Mouse (Mus musculus) limb, embryonic 10.5 days (tissue): Measurements from ENCODE around the gene Kctd11. TPM values are rescaled to one million over a fixed set of nuclear protein-coding genes. Genes with fewer than 3 reads are reported as not detected.
A peak's percentile ranks its signal among the peaks of the same experiment; 100 is the strongest.

Source experiments
- DNase-seq: peaks from one replicate; pipeline ENCODE4 v3.0.0-alpha.2; 2017; ENCODE audit warnings: low spot score
- H3K27ac ChIP-seq: fragments of 300-500 bp; sonication (generic); 2 replicates; pipeline ENCODE4 v1.5.1; 2016; ENCODE audit warnings: mild to moderate bottlenecking
- H3K27me3 ChIP-seq: fragments of 300-500 bp; sonication (generic); 2 replicates; pipeline ENCODE4 v1.6.1; 2016; ENCODE audit warnings: low read depth, mild to moderate bottlenecking; ENCODE audit not compliant: poor library complexity, severe bottlenecking
- H3K36me3 ChIP-seq: fragments of 300-500 bp; sonication (generic); 2 replicates; pipeline ENCODE4 v1.6.1; 2016; ENCODE audit warnings: mild to moderate bottlenecking, moderate library complexity
- H3K4me1 ChIP-seq: fragments of 300-500 bp; sonication (generic); 2 replicates; pipeline ENCODE4 v1.6.1; 2016
- H3K4me3 ChIP-seq: fragments of 300-500 bp; sonication (generic); 2 replicates; pipeline ENCODE4 v1.5.1; 2016; ENCODE audit warnings: mild to moderate bottlenecking, moderate library complexity
- H3K9me3 ChIP-seq: fragments of 300-500 bp; sonication (generic); replicated peaks from 2 replicates; pipeline ENCODE4 v1.6.1; 2016; ENCODE audit warnings: mild to moderate bottlenecking
- WGBS: fragments of 180-500 bp; shearing (Covaris S2); methylation state at CpG from one replicate; pipeline ENCODE4 v1.1.7; 2016; 5-methylcytosine and 5-hydroxymethylcytosine counted together
- polyA plus RNA-seq: library from polyadenylated mRNA; unstranded; fragments of >200 nt; fragmentation: Nextera tagmentation; extraction: Ambion mirVana; gene quantifications from 2 replicates; pipeline ENCODE4 v1.2.1, GENCODE M21; 2016

Gene Kctd11
- polyA plus RNA-seq, 1 experiment from 2014 or later: 6.1 TPM

GRCm38 (mm10) chr11:69884240-69884639 lies 3.0 kb upstream of the Kctd11 start:
- H3K27ac ChIP-seq: 0 out of 2 replicates have a peak overlapping the region, but pooled peaks have one; percentile 27

DNA sequence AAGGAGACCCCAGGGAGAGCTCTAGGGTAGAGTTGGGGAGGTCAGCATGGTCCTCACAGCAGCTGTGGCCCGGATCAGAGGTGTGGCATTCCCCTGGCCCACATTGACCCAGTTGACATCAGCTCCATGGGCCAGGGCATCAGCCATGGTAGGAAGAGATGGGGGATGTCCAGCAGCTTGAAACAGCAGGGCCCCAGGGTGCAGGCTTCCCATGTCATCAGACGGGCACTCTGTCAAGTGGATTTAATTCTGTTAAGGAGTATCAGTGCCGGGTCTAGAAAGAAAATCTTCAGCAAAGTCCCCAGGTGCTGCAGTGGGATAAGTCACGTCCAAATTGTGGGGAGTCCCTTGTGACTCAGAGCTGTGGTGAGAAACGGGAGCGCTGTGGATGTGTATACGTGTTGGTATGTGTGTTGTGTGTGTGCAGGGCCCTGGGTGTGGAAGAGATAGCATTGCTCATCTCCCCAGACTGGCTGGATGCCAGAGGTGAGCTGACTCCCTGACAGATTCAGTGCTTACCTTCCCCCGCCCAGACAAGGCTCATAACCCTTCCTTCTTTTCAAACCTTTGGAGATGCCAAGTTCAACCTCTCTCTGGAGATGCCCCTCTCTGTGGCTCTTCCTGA lies 2.4 kb upstream of the Kctd11 start:
- Histone ChIP-seq H3K27me3 (no peaks in the 10 kb centered on the region), H3K4me1 (peaks cover 36% of the 10 kb centered on the region), H3K36me3 (no peaks in the 10 kb centered on the region), H3K4me3 (no peak overlapping the region), H3K9me3 (no peaks in the 10 kb centered on the region), H3K27ac (no peak overlapping the region)
- WGBS: 92% methylated on average over 8 of the region's 8 CpGs
- DNase-seq: no peak

More at GRCm38 (mm10) chr11:69884240-69884639, 3.0 kb upstream of the Kctd11 start:
- Histone ChIP-seq H3K27me3 (no peaks in the 10 kb centered on the region), H3K4me1 (peaks cover 32% of the 10 kb centered on the region), H3K36me3 (no peaks in the 10 kb centered on the region), H3K4me3 (no peak overlapping the region), H3K9me3 (no peaks in the 10 kb centered on the region)
- 83% methylated on average over 9 of the region's 9 CpGs for WGBS
- DNase-seq: no peak

GRCm38 (mm10) chr11:69883066-69883465 lies 1.9 kb upstream of the Kctd11 start:
- no peaks in the 10 kb centered on the region for H3K9me3 ChIP-seq
- 64% methylated on average over 4 of the region's 4 CpGs for WGBS
- no peak for DNase-seq

GRCm38 (mm10) chr11:69881787-69882670 lies 823 bp upstream of the Kctd11 start:
- Histone ChIP-seq H3K27me3 (no peaks in the 10 kb centered on the region), H3K4me3 (peak overlapping the region; percentile 58), H3K9me3 (no peaks in the 10 kb centered on the region), H3K4me1 (peaks cover 43% of the 10 kb centered on the region), H3K36me3 (no peaks in the 10 kb centered on the region), H3K27ac (peak overlapping the region; percentile 87)
- WGBS: 65% methylated on average over 21 of the region's 21 CpGs
- no peak for DNase-seq

More at GRCm38 (mm10) chr11:69883066-69883465, 1.9 kb upstream of the Kctd11 start:
- Histone ChIP-seq H3K27ac (no peak overlapping the region), H3K4me3 (no peak overlapping the region), H3K27me3 (no peaks in the 10 kb centered on the region), H3K4me1 (peaks cover 42% of the 10 kb centered on the region), H3K36me3 (no peaks in the 10 kb centered on the region)

- no peak for DNase-seq
- H3K4me1 ChIP-seq: peaks cover 55% of the 10 kb centered on the region
- H3K9me3 ChIP-seq: no peaks in the 10 kb centered on the region
- H3K36me3 ChIP-seq: no peaks in the 10 kb centered on the region
- H3K27me3 ChIP-seq: no peaks in the 10 kb centered on the region
- WGBS: under 1% methylated on average over 18 of the region's 18 CpGs
- peak overlapping the region; percentile 87 for H3K27ac ChIP-seq
- peak overlapping the region; percentile 58 for H3K4me3 ChIP-seq
Measured at GRCm38 (mm10) chr11:69880506-69880852, 727 bp downstream of the Kctd11 start.

DNA sequence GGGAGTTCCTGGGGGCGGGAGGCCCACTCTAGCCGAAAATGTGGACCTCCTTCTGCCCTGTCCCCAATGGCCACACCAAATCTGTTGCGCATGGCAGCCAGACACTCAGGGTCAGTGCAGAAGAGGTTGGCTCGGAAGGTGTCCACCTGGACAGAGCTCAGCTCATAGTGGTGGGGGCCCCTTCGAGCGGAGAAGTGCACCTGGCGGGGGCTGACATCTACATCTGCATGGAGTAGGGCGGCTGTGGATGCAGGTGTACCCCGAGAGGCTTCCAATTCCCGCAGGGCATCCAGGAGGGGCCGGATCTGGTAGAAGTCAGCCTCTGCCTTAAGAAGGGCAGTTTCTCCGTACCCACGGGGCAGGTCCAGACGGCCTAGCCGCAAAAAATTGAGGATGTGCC lies 1.5 kb downstream of the Kctd11 start:
- no peak for DNase-seq
- Histone ChIP-seq H3K9me3 (no peaks in the 10 kb centered on the region), H3K27me3 (no peaks in the 10 kb centered on the region), H3K27ac (peak overlapping the region; percentile 87; the same call in 1 of the 2 replicates), H3K36me3 (no peaks in the 10 kb centered on the region), H3K4me3 (peak overlapping the region; percentile 58), H3K4me1 (peaks cover 55% of the 10 kb centered on the region)
- WGBS: 55% methylated on average over 15 of the region's 15 CpGs

DNA sequence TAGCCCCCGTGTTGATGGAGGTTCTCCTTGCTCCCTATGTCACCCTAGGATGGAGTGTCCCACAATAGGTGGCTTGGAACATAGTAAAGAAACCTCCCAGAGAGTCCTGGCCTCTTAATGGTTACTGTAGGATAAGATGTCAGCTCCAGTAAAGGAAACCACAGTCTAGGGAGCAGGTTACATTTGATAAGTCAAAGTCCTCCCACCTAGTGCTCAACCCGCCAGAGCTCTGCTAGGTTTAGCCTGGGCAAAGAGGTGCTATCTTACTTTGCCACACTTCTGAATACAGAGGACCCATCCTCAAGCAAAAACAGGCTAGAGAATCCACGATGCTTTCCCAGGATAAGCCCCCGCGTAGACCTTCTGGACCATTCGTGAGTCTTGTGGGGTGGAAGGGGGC lies 2.3 kb downstream of the Kctd11 start:
- 89% methylated on average over 6 of the region's 6 CpGs for WGBS
- H3K27ac ChIP-seq: 0 out of 2 replicates have a peak overlapping the region, but pooled peaks have one; percentile 87

DNA sequence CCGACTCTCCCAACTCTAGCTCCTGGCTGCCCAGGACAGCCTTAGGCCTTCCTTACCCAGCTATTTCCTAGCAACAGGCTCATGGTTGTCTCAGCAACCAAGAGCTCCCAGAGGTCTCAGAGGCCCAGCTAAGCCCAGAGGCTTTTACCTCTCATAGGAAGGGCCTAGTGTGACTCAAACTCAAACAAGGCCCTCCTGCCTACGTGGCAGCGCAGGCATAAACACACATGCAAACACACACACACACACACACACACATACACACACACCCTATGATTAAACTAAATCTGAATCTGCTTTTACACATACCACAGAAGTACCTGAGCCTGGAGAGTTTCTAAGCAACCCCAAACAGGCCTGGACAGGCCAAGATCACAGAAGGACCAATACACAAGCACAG lies 2.8 kb downstream of the Kctd11 start:
- H3K4me3 ChIP-seq: no peak overlapping the region
- no peaks in the 10 kb centered on the region for H3K9me3 ChIP-seq
- no peaks in the 10 kb centered on the region for H3K27me3 ChIP-seq
- WGBS: 89% methylated on average over 3 of the region's 3 CpGs
- no peaks in the 10 kb centered on the region for H3K36me3 ChIP-seq
- no peak for DNase-seq
- no peak overlapping the region for H3K27ac ChIP-seq
- peaks cover 55% of the 10 kb centered on the region for H3K4me1 ChIP-seq

More for the DNA sequence above, 2.3 kb downstream of the Kctd11 start:
- DNase-seq: no peak
- Histone ChIP-seq H3K4me1 (peaks cover 55% of the 10 kb centered on the region), H3K36me3 (no peaks in the 10 kb centered on the region), H3K4me3 (no peak overlapping the region), H3K27me3 (no peaks in the 10 kb centered on the region), H3K9me3 (no peaks in the 10 kb centered on the region)

DNA sequence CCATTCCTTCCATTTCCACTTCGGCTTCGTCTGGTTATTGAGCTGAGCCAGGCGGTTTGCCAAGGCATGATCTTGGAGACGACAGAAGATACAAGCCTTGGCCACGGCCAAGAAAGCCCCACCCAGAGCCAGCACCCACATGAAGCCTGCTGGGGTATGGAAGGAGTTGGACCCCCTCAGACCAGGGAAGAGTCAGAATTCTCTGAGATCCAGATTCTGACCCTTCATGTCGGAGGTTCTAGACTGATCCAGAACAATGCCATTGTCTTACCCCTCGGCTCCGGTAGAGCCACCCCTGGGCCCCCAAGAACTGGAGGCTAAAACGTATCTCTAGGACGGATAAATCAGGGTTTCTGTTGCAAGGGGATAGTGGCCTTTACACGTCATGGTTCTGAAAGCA lies 3.3 kb downstream of the Kctd11 start, which contains the start of gene Tmem95:
TSS of gene Tmem95 (minus strand) at position 141 of the 400 bp plus-strand sequence.
- Histone ChIP-seq H3K36me3 (no peaks in the 10 kb centered on the region), H3K9me3 (no peaks in the 10 kb centered on the region), H3K4me3 (peak within 1 kb of the TSS; percentile 33), H3K27ac (peak within 1 kb of the TSS; percentile 15; the same call in 1 of the 2 replicates), H3K27me3 (no peaks in the 10 kb centered on the region), H3K4me1 (peaks cover 55% of the 10 kb centered on the region)
- no peak for DNase-seq
- 93% methylated on average over 11 of the region's 11 CpGs for WGBS

DNA sequence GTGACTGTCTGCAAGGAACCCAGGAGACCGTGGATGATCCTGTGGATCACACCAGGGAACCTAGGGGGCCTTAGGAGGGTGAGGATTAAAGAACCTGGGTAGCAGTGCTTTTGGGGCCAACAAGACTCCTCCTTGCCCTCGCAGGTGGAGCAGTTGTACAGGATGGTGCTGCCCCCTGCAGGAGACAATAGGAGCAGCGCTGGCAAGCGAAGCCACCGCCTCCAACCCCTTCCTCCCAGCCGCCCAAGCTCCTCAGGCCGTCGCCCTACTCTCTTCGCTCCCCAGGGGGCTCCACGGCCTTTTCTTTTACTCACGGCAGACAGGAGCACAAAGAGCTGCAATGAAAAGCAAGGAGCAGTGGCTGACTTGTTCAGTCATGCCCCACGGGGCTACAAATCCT lies 4.3 kb downstream of the Kctd11 start:
- DNase-seq: peak; percentile 89
- Histone ChIP-seq H3K36me3 (no peaks in the 10 kb centered on the region), H3K27me3 (no peaks in the 10 kb centered on the region), H3K4me3 (peak overlapping the region; percentile 33), H3K9me3 (no peaks in the 10 kb centered on the region), H3K27ac (peak overlapping the region; percentile 15; the same call in 1 of the 2 replicates), H3K4me1 (peaks cover 50% of the 10 kb centered on the region)
- 5% methylated on average over 12 of the region's 12 CpGs for WGBS

- no peak overlapping the region for H3K27ac ChIP-seq
- H3K27me3 ChIP-seq: no peaks in the 10 kb centered on the region
- 73% methylated on average over 7 of the region's 7 CpGs for WGBS
- H3K4me3 ChIP-seq: no peak overlapping the region
- no peak for DNase-seq
- H3K36me3 ChIP-seq: no peaks in the 10 kb centered on the region
- peaks cover 43% of the 10 kb centered on the region for H3K4me1 ChIP-seq
- no peaks in the 10 kb centered on the region for H3K9me3 ChIP-seq
Measured at GRCm38 (mm10) chr11:69876186-69876585, 5.0 kb downstream of the Kctd11 start.

GRCm38 (mm10) chr11:69872451-69872850 lies 8.8 kb downstream of the Kctd11 start:
- Histone ChIP-seq H3K27me3 (no peaks in the 10 kb centered on the region), H3K36me3 (no peaks in the 10 kb centered on the region), H3K4me3 (no peak overlapping the region), H3K9me3 (no peaks in the 10 kb centered on the region), H3K27ac (no peak overlapping the region), H3K4me1 (peaks cover 19% of the 10 kb centered on the region; the same call in 1 of the 2 replicates)
- 69% methylated on average over 4 of the region's 4 CpGs for WGBS
- no peak for DNase-seq

DNA sequence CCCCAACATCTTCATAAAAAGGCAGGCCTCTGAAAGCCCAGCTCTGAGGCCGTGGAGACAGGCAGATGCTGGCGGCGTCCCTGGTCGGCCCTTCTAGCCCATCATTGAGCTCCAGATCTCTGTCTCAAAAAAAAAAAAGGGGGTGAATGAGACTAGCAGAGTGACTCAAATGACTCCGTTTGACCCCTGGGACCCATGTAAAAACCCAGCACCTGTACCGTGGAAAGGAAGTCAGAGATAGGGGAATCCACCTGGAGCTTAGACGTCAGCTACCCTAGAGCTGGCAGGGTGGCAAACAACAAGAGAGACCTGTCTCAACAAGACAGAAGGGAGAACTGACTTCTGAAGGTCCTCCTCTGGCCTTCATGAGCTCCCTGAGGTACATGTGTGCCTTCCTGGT lies 9.4 kb downstream of the Kctd11 start:
- H3K27ac ChIP-seq: no peak overlapping the region
- no peak for DNase-seq
- H3K36me3 ChIP-seq: no peaks in the 10 kb centered on the region

More for the DNA sequence above, 9.4 kb downstream of the Kctd11 start:
- no peaks in the 10 kb centered on the region for H3K27me3 ChIP-seq
- no peaks in the 10 kb centered on the region for H3K9me3 ChIP-seq
- WGBS: 89% methylated on average over 7 of the region's 7 CpGs
- H3K4me3 ChIP-seq: no peak overlapping the region
- H3K4me1 ChIP-seq: peaks cover 16% of the 10 kb centered on the region; the same call in 1 of the 2 replicates
